Mouse (Mus musculus) cortical plate, adult 2 months (tissue): Measurements from ENCODE around the gene Taar4.

Source experiments
- CTCF ChIP-seq: fragments of 200-500 bp; IDR thresholded peaks from 2 replicates; pipeline ENCODE4 v1.5.1; 2011; ENCODE audit warnings: mild to moderate bottlenecking, control low read depth, low read length; ENCODE audit not compliant: insufficient read depth; ENCODE audit errors: extremely low read depth
- POLR2A ChIP-seq: fragments of 200-500 bp; IDR thresholded peaks from 2 replicates; pipeline ENCODE4 v1.6.1; 2011; ENCODE audit warnings: mild to moderate bottlenecking, low read length, control low read depth; ENCODE audit not compliant: insufficient read depth; ENCODE audit errors: extremely low read depth

DNA sequence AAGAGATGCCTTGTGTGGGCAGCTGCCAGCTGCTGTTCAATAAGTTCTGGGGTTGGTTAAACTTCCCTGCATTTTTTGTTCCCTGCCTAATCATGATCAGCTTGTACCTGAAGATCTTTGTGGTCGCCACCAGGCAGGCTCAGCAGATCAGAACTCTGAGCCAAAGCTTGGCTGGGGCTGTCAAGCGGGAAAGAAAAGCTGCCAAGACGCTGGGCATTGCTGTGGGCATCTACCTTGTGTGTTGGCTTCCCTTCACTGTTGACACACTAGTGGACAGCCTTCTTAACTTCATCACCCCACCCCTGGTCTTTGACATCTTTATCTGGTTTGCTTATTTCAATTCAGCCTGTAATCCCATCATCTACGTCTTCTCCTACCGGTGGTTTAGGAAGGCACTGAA is 11.0 kb downstream of the Taar4 start:
- TF ChIP-seq POLR2A (no peak), CTCF (no peak)
